Mouse (Mus musculus): ENCODE results near the gene Gm15013. TPM values are rescaled to one million over a fixed set of nuclear protein-coding genes. Genes with fewer than 3 reads are reported as not detected.

Gm15013 gene
- total RNA-seq (2023; ENCODE audit: inconsistent age): not detected in 4 replicates

DNA sequence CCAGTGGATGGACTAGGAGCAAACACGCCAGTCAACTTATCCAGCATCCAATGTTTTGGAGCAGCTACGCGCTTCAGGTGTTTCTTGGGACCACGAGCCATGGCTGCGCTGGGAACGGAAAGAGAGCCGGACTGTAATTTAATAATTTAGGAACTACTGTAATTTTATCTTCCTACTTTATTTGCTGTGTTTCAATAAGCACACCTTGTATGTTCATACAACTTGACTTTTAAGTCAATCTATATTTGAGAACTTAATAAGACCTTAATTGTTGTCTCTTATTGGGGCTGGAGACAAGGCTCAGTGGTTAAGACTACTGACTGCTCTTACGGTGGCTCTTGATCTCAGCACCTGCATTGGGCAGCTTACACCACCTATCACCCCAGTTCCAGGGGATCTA is at the start of gene Gm15013:
Gene Gm15013 (minus strand): TSS at position 101 of the 400 bp plus-strand sequence.

DNA sequence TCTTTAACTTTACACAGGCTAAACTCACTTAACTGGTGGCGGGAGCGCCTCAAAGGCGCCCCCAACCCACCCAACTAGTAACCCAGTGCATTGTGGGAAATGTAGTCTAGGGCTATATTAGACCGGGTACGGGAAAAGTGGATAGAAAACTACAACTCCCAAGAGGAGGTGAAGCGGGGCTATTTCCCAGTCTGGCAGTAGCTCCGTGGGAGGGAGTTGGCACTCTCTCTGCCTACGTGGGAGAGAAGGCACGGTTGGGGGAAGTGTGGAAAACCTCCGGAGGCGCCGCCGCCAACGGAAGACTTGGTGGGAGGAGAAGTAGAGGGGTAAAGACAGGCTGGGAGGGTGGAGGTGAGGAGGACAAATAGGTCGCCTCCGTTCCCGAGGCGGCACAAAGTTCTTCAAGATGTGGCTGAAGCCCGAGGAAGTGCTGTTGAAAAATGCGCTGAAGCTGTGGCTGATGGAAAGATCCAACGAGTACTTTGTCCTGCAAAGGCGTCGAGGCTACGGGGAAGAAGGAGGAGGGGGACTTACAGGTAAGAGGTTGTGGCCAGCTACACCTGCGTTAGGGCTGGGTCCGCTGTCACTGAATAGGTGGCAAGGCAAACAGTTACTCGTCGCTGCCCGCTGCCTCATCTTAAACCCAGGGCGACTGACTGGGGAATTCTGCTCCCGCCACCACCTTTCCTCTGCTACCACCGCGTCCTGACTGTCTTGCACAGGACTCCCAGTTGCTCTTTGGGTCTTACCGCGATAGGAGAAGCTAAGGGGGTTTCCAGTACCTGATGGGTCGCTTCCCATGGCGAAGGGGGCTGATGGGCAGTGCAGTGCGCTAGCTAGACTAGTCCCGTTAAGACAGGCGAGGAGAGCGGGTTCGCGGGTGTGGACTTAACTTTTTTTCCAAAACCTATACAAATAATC is 29.2 kb downstream of the Gm15013 start, which contains the start of gene Tbc1d8b:
Gene Tbc1d8b (plus strand): TSS at position 222 of the 921 bp plus-strand sequence.

Other genes starting within 250 kb of the Gm15013 start
- not detected in 4 replicates for gene D330045A20Rik, start 234.1 kb downstream of the Gm15013 start, total RNA-seq (2023; ENCODE audit: inconsistent age)
- not detected in 4 replicates for gene Rnf128, start 151.2 kb downstream of the Gm15013 start, total RNA-seq (2023; ENCODE audit: inconsistent age)
- 5.8 to 7.9 TPM (median 6.8 TPM) in 4 replicates for gene Tbc1d8b, start 29.5 kb downstream of the Gm15013 start, total RNA-seq (2023; ENCODE audit: inconsistent age)
- gene Ripply1, start 67.9 kb upstream of the Gm15013 start, total RNA-seq (2023; ENCODE audit: inconsistent age): not detected in 4 replicates
- gene Cldn2, start 86.3 kb upstream of the Gm15013 start, total RNA-seq (2023; ENCODE audit: inconsistent age): not detected in 4 replicates
- gene Morc4, start 157.2 kb upstream of the Gm15013 start, total RNA-seq (2023; ENCODE audit: inconsistent age): not detected in 4 replicates